Mouse (Mus musculus): ENCODE measurements at regions not wholly inside any gene's neighbourhood (a gene's known extent, or its start where the extent isn't known, plus 50 kb on each side); places are given as distances from the start of the nearest gene placed in this dataset.
"Not testable (repeated sequence)": the region's sequence is repeated elsewhere in the genome, so short reads cannot be mapped to it uniquely, and the experiment has no call there.

DNA sequence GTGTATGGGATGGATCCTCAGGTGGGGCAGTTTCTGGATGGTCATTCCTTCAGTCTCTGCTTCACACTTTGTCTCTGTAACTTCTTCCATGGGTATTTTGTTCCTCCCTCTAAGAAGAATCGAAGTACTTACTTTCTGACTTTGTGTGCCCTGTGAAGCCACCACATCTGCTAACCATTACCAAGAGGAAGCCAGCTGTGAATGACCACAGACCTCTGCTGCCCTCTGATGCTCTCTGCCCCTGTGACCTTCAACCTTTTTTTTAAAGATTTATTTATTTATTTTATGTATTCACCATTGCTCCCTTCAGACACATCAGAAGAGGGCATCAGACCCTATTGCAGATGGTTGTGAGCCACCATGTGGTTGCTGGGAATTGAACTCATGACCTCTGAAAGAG lies 475.7 kb upstream of the Gulo start:
- DNase-seq (ENCODE audit: low read depth, low spot score): not testable (repeated sequence)

DNA sequence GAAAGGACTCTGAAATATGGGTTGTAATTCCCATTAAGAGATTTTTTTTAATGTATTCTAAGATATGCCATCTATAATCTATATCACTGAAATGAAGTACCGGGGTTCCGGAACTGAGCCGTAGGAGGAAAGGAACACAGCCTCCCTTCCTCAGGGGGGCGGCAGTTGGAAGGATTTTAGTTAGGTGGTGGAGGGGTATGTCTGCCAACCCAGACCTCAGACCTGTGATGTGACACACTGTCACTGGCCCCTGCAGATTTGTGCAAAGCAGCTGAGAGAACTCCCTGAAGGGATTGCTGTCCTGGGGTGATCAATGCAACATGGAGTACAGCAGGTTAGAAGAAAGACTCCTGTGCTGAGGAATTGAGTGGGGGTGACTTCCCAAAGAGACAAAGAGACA lies 470.2 kb upstream of the Gulo start:
- DNase-seq (ENCODE audit: low read depth, low spot score): no peak

DNA sequence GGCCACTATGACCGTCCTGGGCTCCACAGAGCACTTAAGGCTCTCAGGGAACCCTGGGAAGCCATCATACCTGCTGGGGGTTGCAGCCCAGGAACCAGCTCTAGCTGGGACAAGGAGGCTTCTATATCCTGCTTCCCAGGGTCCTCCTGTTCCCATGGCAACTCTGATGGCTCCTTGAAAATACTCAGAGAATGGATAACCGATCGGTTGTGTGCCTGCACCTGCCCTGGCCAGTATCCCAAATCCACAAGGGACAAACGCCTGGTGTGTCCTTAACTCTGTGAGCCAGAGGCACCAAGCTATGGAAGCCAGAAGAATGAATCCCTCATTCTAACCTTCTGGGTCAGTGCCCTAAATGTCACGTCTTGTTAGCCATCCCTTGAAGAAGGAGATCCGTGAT lies 469.6 kb upstream of the Gulo start:
- no peak for DNase-seq (ENCODE audit: low read depth, low spot score)

DNA sequence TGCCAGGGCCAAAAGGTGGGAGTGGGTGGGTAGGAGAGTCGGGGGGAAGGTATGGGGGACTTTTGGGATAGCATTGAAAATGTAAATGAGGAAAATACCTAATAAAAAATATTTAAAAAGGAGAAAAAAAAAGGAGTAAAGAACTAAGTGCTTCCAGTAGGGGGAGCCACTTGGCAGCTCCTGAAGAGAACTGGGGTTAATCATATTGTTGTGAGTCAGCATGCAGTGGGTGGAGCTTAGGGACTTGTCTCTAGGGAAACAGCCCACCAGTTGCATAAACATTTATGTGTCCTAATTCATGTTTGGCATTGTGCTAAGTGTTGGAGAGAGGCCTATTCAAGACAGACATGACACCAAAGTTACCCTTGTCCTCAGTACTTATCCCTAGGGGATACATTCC lies 466.0 kb upstream of the Gulo start:
- no peak for DNase-seq (ENCODE audit: low read depth, low spot score)

DNA sequence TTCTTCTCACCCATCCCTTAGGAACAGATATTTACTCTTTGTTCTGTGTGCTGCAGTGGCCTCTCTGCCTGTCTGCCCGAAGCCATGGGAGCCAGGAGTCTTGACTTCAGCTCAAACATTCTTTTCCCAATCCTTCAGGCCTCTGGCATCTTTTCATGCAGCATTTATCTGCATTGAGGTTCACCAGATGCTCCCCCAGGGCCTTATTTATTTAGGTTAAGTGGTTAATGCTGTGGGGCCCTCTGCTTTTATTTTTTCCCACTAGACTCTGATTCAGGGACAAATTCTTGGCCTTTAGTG lies 464.2 kb upstream of the Gulo start:
- no peak for DNase-seq (ENCODE audit: low read depth, low spot score)

DNA sequence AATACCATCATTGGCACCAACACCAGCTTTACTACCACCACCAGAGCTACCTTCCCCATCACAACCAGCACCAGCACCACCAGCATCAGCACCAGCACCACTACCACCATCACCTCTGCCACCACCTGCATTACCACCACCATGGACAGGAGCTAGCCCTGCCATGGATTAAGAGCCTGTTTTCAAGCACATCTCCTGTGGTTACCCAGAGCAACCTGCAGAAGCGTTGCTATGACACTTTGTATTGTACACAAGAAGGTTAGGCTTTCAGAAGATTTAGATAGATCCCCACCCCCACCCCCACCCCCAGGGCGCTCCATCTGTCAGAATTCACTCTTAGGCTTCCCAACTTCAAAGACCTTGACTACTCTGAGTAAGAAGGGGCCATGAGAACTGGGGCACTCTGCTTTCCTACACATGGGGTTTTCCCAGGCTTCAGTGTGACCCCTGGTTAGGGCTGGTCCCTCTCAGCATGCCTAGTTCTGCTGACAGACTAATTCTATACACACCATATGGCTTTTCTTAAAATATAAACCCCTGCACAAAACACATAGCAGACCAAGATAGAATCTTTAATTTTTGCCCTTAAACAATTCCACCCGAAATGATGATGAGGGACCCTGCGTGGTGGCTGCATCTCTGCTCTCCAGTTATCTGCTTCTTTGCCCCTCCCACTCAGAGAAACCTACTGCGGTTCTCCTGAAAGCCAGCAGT lies 463.7 kb upstream of the Gulo start:
- no peak for DNase-seq (ENCODE audit: low read depth, low spot score)

DNA sequence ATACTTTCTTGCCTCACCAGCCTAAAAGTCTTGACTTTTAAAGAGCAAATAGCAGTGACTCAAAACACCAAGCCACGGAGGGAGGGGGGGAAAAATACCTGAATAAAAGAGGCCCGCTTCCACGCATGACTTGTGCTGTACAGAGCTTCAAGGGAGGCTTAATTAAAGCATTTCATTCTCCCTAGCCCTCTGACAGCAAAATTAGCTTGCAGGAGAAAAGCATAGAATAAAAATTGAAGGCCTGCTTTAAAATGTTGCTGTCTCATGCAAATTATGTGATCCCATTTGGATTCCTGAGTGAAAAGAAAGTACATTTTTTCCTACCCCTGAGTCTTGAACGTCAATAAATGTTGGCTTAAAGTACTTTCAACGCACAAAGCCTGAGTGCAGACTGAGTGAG lies 453.1 kb upstream of the Gulo start:
- DNase-seq (ENCODE audit: low read depth, low spot score): no peak

DNA sequence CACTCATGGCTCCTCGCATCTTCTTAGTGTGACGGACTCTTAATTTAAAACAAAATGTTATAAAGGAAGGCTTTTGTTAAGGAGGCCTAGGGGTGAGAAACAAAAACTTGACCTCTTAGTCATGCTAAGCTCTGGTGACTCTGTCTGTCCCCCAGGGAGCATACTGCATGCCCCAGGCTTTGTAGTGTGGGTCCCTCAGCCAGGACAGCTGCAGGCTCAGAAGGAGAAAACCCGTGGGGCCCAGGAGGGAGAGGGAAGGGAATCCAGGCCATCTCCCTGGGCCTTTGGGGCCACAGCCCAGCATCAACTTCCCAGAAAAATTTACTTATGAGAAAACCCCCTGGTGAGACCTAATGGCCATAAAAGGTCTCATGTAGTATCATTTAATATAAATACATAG lies 451.8 kb upstream of the Gulo start:
- no peak for DNase-seq (ENCODE audit: low read depth, low spot score)

DNA sequence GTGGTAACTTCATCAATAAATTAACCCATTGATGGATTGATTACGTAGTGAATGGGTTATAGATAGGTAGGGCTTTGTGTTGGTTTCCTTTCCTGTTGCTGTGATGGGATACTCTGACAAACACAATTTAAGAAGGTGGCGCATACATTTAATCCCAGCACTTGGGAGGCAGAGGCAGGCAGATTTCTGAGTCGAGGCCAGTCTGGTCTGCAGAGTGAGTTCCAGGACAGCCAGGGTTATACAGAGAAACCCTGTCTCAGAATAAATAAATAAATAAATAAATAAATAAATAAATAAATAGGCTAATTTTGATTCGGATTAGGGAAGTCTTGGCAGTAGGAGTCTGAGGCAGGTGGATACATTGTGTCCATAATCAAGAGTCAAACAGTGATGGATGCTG lies 449.7 kb upstream of the Gulo start:
- DNase-seq (ENCODE audit: low read depth, low spot score): no peak

DNA sequence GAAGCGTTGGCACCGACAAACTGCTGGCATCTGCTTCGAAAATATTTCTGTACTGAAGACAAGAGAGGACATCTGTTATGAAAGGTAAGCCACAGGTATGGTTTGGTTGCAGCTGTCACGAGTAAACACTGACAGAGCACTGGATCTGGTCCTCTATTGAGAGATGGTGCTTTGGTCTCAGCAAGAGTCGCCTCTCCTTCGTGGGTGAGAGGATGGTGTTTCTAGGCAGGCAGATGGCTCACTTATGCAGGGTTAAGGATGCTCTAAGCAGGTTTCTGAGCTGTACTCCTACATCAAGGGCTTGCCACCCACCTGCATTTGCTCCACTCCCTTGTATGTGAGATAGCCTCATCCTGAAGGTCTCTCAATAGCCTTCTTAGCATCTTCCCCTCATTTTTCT lies 448.3 kb upstream of the Gulo start:
- no peak for DNase-seq (ENCODE audit: low read depth, low spot score)

DNA sequence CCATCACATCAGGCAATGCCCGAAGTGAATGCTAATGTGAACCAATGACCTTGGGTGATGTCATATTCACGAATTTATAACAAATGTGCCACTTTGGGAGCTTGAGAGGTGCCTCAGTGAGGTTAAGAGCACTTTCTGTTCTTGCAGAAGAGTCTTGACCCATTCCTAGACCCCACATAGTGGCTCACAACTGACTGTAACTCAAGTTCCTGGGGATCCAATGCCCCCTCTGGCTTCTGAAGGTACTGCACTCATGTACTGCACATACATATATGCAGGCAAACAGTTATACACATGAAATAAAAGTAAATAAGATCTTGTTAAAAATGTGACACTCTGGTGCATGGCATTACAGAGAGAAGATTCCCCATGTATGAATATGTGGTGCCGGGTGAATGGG lies 443.8 kb upstream of the Gulo start:
- DNase-seq (ENCODE audit: low read depth, low spot score): no peak

DNA sequence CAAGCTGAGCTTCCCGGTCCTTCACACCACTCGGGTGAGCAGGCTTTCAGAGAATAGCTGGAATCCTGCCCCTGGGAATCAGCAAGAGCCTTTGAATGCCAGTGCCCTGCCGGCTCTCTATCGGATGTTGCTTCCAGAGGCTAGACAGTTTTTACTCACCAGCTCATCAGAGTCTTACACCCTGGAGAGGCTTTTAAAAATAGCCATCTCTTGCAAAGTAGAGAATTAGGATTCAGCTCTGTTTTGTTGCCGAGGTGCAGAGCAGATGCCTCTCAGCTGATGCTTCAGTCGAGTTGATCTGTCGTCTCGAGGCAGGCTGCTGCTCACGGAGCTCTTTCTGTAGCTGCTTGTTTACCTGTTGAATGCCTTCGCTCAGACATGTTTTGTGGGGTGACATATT lies 441.3 kb upstream of the Gulo start:
- DNase-seq (ENCODE audit: low read depth, low spot score): peak; percentile 27

DNA sequence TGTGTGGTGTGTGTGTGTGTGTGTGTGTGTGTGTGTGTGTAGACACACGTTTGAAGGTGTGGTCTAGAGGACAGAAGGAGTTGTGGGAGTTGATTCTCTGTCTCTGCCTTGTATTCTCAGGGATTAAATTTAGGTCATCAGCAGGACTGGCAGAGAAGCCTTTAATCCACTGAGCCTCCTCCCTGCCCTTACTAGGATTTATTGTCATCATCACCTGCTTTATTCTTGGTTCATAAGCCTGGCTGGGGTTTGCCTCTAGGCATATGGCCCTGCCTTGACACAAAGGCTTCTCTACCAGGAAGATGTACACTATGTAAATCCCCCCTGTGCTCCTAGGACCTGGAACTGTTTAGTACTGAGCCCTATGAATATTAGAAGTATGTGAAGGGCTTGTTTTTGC lies 433.6 kb upstream of the Gulo start:
- no peak for DNase-seq (ENCODE audit: low read depth, low spot score)

DNA sequence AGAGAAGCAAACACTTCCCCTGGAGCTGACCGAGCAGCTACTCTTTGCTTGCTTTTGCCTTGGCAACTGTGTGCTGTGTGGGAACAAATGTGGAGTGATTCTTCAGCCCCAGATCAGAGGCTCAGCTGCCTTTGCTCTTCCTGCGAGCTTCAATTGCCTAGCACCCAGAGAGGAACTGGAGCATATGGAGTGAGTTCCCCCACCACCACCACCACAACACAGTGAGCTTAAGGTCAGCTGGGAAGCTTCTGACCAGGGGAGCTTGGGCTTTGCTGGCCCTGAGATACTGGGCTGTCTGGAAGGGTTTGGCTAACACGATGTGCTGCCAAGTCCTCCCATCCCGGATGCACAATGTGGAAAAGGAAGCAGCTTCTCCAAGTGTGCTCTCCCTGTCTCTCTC lies 432.8 kb upstream of the Gulo start:
- DNase-seq (ENCODE audit: low read depth, low spot score): peak; percentile 24

DNA sequence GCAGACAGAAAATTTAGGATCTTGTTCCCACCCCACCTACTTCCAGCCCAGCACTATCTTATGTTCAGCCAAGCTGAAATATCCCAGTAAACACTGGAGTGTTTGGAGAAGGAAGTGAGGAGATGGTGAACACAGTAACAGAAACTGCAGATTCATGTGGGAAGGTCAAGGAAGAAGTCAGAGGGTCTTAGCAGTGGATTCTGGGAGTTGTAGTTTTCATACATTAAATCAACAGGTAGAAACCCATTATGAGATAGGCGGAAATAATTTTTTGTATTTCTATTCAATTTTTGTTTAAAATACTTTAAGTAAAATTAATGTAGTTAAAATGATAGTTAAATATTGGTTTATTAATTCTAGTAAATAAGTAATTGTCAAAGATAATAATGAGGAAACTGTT lies 429.6 kb upstream of the Gulo start:
- DNase-seq (ENCODE audit: low read depth, low spot score): no peak

DNA sequence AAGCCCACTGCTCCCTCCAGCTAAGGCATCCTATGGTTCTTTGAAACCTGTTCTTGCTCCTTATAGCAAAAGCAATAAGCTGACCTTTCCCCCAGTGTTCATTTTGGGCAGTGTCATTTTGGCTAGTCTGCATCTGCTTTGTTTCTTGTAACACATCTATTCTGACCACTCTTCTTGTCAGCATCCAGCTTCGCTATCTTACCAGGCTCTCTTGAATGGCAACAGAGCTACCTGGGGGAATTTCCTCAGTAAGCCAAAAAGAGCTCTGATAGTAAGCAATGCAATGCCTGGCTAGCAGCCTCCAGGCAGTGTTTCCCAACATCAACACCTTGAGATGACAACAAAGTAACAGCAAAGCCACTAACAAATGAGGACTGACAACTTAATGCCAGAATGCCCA lies 429.0 kb upstream of the Gulo start:
- DNase-seq (ENCODE audit: low read depth, low spot score): no peak

DNA sequence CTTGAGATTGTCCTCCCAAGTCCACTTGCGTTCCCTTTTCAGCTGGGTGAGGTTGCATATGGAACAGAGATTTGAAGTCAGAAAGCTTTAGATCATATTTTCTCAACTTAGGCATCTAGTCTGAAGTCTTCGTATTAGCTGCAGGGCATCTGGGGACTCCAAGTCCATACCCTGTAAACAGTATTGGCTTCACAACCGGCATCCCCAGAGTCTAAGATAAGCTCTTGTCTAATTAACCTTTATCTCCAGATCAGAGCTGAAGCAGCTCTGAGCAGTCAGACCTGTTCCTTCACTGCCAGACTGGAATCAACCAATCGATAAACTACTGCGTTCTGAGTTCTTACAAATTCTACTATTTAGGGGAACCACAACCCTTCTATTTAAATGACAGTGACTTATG lies 422.6 kb upstream of the Gulo start:
- DNase-seq (ENCODE audit: low read depth, low spot score): no peak

DNA sequence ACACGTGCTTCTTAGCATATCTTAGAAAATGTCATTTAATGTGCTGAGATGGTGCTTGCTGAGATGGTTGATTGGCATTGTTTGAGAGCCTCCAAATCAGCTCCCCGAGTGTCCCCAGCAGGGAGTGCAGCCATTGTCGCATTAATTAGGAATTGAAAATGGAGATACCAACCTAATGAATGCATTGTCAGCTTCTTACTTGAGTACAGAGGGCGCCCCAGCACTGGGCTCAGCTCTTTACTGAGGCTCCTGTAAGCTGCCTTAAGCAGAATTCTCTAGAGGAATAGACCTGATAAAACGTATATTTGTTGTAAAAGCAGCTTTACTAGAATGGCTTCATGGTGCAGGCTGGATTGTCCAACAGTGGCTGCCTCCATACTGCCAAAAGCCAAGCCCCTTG lies 415.1 kb upstream of the Gulo start:
- peak; percentile 40 for DNase-seq (ENCODE audit: low read depth, low spot score)

Data from telencephalon, adult 2 months (tissue).